Mouse (Mus musculus): ENCODE data around the gene Col26a1. TPM values are rescaled to one million over a fixed set of nuclear protein-coding genes. Genes with fewer than 3 reads are reported as not detected.

Gene Col26a1
- 1.1 and 1.3 TPM in 2 replicates for polyA plus RNA-seq (2012; rRNA removed)

DNA sequence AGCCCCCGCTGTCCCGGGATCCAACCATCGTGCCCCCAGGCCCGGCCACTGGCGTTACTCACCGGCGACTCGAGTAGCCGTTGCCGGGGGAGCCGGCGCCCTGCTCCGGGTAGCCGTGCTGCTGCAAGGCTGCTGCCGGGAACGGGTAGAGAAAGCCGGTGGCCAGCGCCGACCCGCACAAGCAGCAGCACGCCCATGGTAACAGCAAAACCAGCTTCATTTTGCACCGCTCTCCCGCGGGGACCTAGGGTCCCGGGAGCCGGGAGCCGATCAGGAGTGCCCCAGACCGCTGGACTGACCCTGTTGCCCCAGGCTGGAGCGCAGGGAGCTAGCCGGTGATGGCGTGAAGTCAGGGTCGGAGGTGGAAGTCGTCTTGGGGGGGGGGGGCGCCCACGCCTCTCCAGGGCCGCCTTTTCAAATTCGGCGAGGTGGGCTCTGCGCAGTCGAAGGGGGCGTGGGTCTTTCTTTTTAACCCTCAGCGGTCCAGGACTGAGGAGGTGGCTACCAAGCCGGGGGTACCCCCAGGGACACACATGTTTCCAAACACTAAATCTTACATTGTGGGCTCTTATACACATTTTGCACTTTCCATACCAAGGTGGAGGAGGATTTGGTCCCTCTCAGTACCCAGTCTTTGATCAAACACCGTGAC, at the start of gene Col26a1:
Gene Col26a1, minus strand, starts transcription at position 422 of the 652 bp plus-strand sequence.
- DNase-seq (ENCODE audit: low read depth): no peak

DNA sequence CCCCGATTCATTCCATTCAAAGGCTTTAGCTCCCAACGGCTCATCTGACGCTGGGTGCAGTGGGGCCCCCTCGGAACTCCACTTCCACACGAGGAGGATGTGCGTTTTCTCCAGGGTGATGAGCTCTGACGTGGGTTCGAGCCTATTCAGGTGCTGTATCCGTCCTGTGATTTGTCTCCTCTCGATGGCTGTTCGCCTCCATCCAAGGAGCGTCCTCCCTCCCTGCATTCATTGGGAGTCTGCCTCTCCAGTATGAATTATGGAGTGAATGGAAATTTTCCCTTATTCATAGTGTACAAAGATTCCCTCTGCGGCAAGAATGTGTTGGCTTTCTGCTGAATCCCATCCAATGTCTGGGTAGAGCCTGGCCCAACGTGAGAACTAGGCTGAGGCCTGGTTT, 48.9 kb upstream of the Col26a1 start:
- DNase-seq (ENCODE audit: low read depth): no peak

DNA sequence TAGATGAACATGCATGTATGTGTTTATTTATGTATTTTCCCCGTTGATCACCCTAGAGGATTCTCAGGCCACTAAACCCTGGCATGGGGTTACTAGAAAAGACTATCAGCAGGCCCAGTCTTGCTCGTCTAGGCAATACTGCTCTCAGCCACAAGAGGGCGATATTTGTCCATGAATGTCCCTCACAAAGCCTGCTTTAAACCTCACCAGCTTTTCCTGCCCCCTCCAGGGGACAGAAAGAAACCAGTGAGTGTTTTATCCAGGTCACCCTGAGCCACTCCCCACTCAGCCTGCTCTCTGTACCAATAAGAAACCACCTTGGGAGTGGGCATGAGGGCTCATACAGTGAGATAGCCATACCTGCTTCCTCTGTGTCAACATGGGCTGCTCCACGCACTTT, 46.1 kb upstream of the Col26a1 start:
- DNase-seq (ENCODE audit: low read depth): no peak

DNA sequence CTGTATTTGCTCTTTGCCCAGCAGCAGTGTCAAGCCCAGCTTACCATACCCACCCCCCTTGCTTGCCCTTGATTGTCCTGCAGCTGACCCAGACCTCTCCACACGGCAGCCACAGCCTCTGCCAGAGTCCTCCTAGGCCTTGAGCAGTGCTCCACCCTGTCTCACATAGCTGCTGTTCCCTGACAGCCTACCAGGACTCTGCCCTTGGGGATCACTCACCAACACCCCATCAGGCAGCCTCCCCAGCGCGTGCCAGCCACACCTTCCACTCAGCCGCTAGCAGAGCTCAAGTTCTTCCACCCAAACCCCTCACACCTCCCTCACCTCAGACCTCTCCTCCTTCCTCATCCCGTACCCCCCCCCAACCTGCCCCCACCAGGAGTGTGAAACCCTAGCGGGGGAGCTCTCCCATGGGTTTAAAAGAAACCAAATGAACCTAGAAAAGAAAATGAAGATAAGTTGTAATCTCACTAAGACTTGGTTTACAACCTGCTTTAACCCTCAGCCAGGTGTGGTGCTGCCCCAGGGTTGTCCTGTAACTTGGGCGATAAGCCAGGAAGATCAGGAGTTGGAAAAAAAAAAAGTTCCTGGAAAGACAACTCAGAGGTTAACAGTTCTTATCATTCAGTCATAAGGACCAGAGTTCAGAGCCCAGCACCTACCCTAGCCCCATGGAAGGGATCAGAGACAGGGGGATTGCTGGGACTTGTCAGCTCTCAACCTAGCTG, 40.9 kb upstream of the Col26a1 start:
- DNase-seq (ENCODE audit: low read depth): no peak

DNA sequence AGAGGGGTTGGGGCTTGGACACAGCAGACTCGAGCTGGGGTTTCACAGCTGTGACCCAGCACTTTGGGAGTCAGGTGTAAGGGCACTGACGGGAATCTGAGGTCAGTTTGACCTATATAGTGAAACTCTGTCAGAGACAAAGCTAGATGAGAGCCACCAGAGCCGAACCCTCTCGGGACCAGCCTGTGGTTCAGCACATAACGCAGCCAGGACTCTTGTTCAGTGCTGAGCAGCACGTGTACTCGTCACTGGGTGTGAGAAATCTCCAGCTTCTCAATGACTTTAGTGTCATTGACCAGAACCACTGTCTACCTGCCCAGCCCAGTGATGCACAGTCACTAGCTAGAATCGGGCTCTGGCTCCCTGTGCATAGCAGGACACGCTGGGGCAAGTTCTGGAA, 39.8 kb upstream of the Col26a1 start:
- no peak for DNase-seq (ENCODE audit: low read depth)

DNA sequence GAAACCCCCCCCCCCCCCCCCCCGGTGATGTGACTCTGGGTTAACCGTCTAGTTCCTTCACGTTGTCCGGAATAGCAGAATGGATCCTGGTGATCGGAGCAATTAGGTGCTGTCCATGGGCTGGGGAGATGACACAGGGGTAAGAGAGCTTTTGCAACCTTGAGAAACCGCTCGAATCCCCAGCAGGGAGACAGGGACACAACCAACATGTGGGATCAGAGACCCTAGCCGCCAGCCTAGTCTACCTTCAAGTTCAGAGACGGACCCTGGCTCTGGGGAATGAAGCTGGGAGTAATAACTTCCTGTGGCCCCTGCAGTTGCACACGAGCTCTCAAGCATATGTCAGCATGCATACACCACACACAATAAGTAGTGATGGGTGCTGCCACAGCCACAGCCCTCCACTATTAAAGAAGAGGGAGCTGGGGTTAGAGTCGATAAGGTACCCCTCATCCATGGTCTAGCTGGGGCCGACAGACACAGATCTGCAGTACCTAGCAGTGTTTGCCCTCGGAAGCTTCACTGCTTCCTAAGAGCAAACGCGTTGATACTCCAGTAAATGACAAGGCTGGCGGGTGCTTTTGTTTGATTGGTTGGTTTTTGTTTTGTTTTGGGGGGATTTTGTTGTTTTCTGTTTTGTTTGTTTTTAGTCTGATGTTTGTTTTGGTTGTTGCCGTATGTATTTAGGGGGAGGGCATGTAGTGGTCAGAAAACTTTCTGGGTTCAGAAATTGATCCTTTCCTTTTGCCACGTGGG, 36.7 kb upstream of the Col26a1 start:
- DNase-seq (ENCODE audit: low read depth): no peak

DNA sequence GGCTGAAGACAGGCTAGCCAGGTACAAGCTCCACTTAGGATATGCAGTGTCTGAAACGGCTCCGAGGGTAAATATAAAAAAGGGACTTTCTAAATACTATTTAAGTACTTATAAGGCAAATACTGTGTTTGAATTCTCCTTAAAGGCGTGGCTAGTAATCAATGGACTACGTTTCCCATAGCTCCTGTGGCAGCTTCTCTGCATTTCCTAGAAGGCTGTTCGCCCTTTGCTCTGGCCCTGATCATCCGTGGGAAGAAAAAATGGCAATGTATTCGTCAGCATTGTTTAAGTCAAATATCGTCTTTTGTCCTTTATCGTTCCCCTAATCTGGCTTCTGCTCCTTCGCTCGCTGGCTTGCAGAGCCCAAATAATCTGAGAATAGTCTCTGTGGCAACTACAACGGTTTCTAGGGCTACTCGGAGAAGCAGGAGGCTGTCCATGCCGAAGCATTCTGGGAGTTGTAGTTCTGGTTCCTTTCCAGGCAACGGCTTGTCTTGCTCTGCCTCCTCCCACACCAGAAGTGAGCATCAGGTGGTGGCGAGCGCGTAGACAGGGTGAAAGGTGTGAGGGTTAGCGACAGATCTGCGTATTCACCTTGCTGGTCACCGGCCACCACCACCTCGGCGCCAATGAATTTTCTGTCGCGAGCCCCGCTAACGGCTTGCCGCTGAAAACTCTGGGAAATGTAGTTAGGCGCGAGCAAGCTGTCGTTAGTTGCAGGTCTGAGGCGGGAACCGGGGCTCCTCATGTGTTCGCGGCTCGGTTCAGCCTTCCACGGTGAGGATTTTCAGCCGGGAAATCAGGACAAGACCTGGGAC, 35.9 kb upstream of the Col26a1 start:
- DNase-seq (ENCODE audit: low read depth): no peak

DNA sequence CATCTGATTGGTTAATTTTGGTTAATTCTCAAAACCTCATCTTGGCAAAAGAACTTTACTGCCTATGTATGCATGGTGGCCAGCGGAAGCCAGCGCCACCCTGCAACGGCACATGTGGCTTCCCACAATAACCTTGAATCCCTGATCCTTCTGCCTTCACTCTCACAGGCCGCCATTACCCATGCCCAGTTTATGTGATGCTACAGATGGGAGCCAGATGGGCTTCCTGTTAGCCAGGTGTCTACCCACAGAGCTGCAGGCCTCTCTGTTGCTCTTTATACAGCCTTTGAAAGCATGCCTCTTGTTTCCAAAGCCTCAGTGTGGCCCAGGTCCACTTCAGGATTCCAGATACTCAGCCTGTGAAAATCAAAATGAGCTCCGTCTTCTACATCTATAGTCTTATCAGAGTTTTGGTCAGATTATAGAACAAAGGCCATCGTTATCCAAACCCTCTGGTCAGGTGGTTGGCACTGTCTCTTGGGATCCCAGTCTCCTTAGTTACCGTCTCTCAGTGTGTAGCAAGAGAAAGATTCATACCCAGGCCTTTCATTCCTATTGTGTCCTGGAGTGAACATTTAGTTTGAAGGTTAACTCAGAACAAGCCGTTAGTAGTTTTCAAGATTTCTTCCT, 34.7 kb upstream of the Col26a1 start:
- no peak for DNase-seq (ENCODE audit: low read depth)

DNA sequence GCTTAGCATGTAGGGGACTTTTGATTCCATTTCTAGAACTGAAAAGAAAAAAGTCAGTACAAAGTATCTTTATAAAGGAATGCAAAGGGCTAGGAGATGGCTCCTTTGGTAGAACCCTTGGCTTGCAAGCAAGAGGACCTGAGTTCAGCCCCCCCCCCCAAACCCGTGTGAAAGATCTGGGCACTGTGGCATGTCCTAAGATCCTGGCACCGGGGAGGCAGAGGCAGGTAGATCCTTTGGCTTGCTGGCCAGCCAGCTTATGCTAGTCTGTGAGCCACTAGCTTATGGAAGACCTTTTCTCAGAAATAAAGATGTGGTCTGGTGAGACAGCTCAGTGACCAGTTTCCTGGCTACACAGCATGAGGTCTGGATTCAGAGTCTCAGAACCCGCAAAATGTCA, 31.2 kb upstream of the Col26a1 start:
- no peak for DNase-seq (ENCODE audit: low read depth)

DNA sequence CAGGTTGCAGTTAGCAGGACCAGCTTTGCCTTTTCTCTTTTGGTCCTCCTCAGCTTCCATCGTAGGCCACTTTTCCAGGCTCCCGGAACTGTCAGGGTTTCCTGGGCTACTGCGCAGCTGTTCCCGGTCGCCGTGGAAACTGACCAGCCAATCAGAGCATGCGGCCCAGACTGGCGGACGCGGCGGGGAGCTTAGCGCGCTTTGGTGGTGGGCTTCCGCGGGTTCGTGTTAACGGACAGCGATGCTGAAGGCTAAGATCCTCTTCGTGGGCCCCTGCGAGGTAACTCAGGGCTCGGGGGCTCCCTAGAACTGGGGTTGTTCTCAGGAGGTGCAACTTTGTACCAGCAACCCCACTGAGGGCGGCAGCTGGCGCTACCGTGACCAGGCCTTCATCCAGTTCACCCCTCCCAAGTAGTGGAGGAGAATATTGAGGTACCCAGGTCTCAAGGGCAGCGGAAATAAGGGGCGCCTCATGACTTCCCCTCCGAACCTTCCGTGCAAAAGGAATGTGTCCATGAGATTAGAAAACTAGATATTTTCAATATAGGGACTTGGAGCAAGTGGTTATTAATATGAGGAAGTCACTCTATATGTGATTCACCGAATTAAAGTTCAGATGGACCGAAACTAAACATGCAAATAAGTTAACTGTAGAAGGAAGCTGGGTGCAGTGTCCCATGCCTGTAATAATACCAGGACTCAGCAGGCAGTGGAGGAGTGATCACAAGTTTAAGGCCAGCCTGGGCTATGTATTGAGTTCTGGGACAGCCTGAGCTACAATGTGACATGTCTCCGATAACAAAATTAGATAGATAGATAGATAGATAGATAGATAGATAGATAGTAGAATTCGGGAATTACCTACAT, 25.2 kb upstream of the Col26a1 start, which contains the start of gene Ift22:
Gene Ift22, plus strand, starts transcription at position 160 of the 867 bp plus-strand sequence.
- no peak for DNase-seq (ENCODE audit: low read depth)

DNA sequence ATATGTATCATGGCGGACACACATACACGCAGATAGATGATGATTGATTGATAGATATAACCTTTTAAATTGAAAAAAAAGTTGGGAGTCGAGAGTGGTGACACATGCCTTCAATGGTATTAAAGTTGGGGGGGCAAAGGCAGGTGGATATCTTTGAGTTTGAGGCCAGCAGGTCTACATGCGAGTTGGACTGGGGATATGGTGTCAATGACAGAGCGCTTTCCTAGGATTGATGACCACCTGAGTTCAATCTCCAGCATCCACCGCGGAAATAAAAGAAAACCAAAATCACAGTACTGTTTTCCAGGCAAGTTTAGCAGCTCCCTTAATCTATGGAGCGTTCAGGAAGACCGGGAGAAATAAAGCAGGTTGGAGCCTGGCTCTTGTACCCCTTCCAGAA, 24.6 kb upstream of the Col26a1 start:
- DNase-seq (ENCODE audit: low read depth): no peak

DNA sequence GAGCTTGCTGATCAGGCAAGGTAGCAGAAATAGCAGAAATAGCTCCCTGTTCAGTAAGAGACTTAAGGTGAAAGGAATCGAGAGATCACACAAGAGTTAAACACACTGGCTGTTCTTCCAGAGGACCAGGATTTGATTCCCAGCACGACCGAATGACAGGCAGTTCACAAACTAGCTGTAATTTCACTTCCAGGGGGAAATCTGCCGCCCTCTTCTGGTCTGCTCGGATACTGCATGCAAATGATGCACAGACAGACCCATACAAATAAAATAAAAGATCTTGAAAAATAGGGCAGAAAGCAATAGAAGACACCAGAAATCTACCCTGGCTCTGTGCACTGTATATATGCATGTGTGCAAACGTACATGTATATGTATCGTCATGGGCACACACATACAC, 22.6 kb upstream of the Col26a1 start:
- no peak for DNase-seq (ENCODE audit: low read depth)

DNA sequence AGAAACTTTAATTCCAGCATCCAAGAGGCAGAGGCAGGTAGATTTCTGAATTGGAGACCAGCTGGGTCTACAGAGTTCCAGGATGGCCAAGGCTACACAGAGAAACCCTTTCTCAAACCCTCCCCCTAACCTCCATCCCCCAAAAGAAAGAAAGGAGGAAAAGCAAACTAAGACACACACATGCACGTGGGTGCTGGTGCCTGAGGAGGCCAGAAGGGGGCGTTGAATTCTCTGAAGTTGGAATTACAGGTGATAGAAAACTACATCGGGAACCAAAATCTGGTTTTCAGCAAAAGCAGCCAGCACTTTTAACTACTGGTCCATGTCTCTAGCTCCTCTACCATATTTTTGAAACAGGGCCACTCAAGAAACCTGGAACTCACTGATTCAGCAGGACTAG, 21.6 kb upstream of the Col26a1 start:
- no peak for DNase-seq (ENCODE audit: low read depth)

DNA sequence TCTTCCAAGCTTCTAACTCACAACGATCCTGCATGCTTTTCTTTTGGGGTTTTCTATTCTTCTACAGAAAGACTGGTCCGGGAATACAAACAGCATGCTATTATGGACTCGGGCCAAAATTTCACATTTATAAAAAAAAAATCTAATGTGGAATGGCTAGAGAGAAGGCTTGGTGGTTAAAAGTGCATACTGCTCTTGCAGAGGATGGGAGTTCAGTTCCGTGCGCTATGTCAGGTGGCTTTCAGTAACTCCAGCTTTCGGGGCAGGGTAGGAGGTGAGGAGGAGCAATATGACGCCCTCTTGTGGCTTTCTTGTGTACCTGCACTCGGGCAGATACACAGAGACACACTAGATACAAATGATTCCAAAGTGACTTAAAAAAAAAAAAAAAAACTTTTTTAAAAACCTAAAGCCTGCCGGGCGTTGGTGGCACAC, 12.5 kb upstream of the Col26a1 start:
- DNase-seq (ENCODE audit: low read depth): no peak

DNA sequence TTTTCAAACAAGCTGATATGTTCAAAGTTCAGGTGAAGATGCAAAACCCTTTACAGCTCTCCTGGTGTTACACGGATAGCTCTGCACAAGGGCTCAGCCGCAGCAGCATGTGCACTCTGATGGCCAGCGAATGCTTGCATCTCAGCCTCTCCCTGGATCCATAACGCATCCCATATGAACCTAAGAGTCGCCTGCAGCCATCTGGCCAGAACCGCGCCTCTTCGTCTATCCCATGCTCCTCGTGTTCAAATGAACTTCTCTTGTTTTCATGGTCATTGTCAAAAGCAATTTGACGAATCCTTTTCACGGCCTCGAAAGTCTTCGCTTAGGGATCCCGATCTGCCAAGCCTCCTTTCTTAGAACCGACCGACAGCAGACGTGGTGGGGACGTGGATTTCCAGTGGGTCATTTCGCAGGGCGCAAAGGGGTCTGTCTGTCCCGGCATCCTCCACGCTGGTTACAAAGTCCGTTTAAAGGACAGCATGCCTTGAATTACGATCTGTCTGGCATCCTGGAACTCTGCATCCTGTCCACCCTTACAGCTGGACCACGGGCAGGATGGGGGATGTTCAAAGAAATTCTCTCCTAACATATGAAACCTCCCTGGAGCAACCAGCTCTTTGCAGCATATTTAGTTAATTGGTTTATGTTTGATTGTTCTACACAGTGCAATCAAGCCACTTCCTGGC, 12.0 kb upstream of the Col26a1 start:
- no peak for DNase-seq (ENCODE audit: low read depth)

DNA sequence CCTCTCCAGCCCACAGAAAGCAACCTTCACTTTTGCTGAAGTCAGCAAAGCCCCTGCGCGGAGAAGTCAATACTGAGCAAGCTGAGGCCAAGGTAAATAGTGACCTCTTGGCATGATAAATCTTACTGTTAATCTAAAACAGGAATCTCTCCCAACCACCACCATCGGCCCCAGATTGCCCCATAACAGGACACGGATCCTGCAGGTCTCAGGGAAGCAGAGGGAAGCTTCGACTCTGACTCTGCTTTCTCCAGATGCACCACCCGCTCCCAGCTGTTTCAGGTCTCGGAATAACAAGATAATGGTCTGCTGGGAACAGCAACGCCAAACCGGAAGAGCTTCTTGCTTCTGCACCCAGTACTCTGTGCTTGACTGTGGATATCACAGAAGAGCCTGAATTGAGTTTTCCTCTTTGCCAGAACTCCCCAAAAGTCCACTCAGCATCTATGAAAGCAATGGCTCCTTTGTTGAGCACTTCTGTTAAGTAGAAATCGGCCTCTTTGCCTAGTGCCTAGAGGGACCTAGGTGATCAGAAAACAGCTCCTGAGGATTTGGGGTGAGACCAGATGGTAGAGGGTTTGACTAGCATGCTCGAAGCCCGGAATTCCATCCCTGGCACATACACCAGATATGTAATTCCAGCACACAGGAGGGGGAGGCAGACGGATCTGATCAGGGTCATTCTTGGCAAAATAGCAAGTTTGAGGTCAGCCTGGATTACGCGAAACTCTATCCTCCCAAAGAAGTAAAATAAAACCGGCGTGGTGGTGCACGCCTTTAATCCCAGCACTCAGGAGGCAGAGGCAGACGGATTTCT, 5.7 kb upstream of the Col26a1 start:
- no peak for DNase-seq (ENCODE audit: low read depth)

DNA sequence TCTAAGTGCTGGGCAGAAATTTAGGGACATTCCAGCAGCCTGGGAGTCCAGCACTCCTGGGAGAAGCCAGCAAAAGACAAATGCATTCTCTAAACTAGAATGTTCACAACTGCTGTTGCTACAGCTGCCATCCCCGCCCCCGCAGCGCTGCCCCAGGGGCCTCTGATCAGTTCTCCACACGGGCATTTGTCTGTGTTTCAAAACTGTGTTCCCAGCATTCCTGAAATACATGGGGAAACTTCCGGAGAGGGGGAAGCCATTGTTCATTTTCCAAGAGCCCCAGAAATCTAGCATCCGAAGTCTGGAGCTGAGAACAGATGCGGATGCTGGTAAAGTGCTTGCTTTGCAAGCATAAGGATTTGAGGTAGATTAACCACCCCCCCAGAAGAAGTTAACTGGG, 3.9 kb upstream of the Col26a1 start:
- DNase-seq (ENCODE audit: low read depth): no peak

DNA sequence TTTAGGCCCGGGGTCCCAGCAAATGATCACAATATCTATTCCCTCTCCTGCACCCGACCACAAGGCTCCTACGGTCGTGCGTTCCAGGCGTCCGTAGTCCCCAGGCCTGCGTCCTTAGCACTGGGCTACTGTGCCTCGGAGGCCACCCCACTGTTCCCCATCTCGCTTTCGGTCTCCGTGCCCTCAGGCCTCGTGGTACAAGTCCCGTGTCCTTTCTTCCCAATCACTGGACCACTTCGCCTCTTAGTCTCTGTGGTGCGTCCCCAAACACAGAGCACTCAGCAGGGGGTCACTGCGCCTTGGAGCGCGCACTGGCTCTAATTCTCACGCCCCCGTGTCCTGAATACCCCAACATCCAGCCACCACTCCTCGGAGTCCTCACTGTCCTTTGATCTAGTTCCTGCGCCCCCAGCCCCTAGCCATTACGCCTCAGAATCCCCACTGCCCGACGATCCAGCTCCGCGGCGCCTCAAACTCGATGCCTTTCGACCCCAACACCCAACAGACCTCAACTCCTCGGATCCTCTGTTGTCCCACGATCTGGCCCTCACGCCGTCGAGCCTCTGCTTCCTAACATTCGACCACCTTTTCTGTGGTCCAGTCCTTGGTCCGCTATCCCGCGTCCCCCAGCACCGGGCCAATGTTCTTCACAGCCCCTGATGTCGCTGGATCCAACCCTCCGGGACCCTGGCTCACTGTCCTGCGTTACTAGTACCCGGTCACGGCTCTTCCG, 788 bp downstream of the Col26a1 start:
- DNase-seq (ENCODE audit: low read depth): no peak

Measured in gonadal fat pad, adult 2 months (tissue).